ENCODE assay signal across 9 mouse cellular contexts in the genomic region with DNA sequence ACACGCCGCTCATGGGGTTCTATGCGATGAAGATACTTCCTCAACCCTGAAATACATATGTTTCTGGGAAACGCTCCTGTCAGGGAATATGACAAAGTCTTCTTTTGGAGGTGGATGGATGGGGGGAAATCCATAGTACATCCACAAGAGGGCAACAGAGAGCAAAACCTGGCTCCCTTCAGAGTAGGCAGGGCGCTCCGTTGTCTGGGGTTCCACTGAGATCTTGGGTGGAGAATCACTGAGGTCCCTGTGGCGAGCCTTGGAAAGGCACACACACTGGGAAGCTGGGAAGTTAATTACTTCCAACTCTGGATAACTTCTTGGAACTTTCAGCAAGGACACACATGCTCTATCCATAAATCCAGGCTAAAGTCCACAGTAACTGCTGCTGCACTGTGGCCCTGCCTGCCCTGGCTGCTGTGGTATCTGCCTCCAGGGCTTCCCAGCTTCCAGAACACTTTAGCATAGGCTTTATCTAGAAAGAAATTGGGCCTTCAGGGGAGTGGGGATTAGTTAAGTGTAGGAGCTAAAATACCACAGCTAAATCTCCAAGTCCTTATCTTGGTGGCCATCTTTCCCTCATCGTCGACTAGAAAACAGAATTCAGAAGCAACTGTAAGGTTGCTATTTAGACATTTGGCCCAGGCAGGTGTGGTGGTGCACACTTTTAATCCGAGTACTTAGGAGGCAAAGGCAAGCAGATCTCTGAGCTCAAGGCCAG.
DNase-seq lines count a peak whose midpoint lies in the region; ATAC-seq and TF ChIP-seq lines count a peak whose summit lies in the region.
"Had no signal": no experiment of that assay in that cellular context is flagged by ENCODE, and none has a peak within 500 bp of the region (broad histone marks: within the 10 kb centered on the region; RNA-seq: fewer than 3 reads in every experiment).

No protein-coding gene starts in this region.

- peak; percentile 69 for TF ChIP-seq CTCF in liver, embryonic 14.5 days (IDR thresholded peaks at IDR 0.05; ENCODE audit: low read depth)

- H3K9me3 ChIP-seq in liver, embryonic 14.5 days (ENCODE audit: control insufficient read depth, low read length) = no peaks in the 10 kb centered on the region

- H3K27ac ChIP-seq in liver, embryonic 14.5 days = no peak overlapping the region
- H3K27ac ChIP-seq: midbrain, embryonic 12.5 days had no signal

- H3K4me2 ChIP-seq in liver, embryonic 14.5 days (ENCODE audit: low read depth) = no peak overlapping the region
- H3K4me2 ChIP-seq: midbrain, embryonic 12.5 days had no signal

- peak; percentile 63; the same call in 1 of the 2 replicates for ATAC-seq in cerebellum, adult (ENCODE audit: insufficient number of reproducible peaks, low FRiP score, low TSS enrichment)
- no peak for ATAC-seq in liver, embryonic 14.5 days (ENCODE audit: insufficient read depth)
- ATAC-seq in frontal cortex, adult (ENCODE audit: low TSS enrichment) = no peak

- WGBS in liver, embryonic 14.5 days (ENCODE audit: insufficient replicate concordance) = 54% methylated on average over 10 of the region's 10 CpGs

- H3K9ac ChIP-seq in liver, embryonic 14.5 days (replicated peaks) = no peak overlapping the region
- H3K9ac ChIP-seq: midbrain, embryonic 12.5 days had no signal

- no peak for DNase-seq in cerebellum, adult 9-11 months
- DNase-seq in ovary, postnatal 14 days (ENCODE audit: low spot score) = peak; percentile 32
- DNase-seq in ovary, postnatal 36 days (ENCODE audit: low spot score) = no peak
- DNase-seq in gastrocnemius, postnatal 10 days = peak; percentile 36
- no peak for DNase-seq in liver, embryonic 14.5 days (ENCODE audit: low read depth in 3 of 3, low spot score in 3 of 3)
- DNase-seq in MN1 (ENCODE audit: low spot score) = no peak

- no peak overlapping the region for H3K4me3 ChIP-seq in liver, embryonic 14.5 days (ENCODE audit: insufficient read depth in 1 of 2, low read depth in 2 of 2, low read length in 2 of 2)
- H3K4me3 ChIP-seq: midbrain, embryonic 12.5 days had no signal

- no peaks in the 10 kb centered on the region for H3K4me1 ChIP-seq in liver, embryonic 14.5 days (replicated peaks; ENCODE audit: control insufficient read depth in 2 of 2, insufficient read depth in 2 of 2, low read length in 1 of 2)
- H3K4me1 ChIP-seq: midbrain, embryonic 12.5 days had no signal

- TF ChIP-seq EP300 in liver, embryonic 14.5 days (IDR thresholded peaks at IDR 0.05; ENCODE audit: low read depth) = no peak

- no peaks in the 10 kb centered on the region for H3K27me3 ChIP-seq in liver, embryonic 14.5 days (ENCODE audit: control insufficient read depth, insufficient read depth, low read length)
- H3K27me3 ChIP-seq: midbrain, embryonic 12.5 days had no signal

- H3K36me3 ChIP-seq in liver, embryonic 14.5 days (replicated peaks; ENCODE audit: control insufficient read depth, insufficient read depth, low read depth) = no peaks in the 10 kb centered on the region

Comparison
In these comparisons a context has a peak if more than half of its experiments do, and no peak if none do; other contexts are left out.
1. DNase-seq: peak in ovary, postnatal 14 days (single experiment) and gastrocnemius, postnatal 10 days (single experiment); none in cerebellum, adult 9-11 months (single experiment), ovary, postnatal 36 days (single experiment), liver, embryonic 14.5 days (0 of 3) and MN1 (single experiment).